Mouse (Mus musculus): ENCODE measurements around the gene Ptprj.

GRCm38 (mm10) chr2:90545261-90545660 lies 35.2 kb downstream of the Ptprj start:
- no peak for TF ChIP-seq CTCF (IDR thresholded peaks at IDR 0.05)
- no peak for TF ChIP-seq POLR2A (IDR thresholded peaks at IDR 0.05; ENCODE audit: insufficient read depth, low read depth, low read length)
- no peak for TF ChIP-seq EP300 (IDR thresholded peaks at IDR 0.05; ENCODE audit: insufficient read depth, low read depth, low read length)

All from heart, adult 2 months (tissue).